Mouse (Mus musculus) limb, embryonic 12.5 days (tissue): ENCODE results near the gene Slc26a10. TPM values are rescaled to one million over a fixed set of nuclear protein-coding genes. Genes with fewer than 3 reads are reported as not detected.
"Not testable (repeated sequence)": the region's sequence is repeated elsewhere in the genome, so short reads cannot be mapped to it uniquely, and the experiment has no call there.

ENCODE experiments used
- ATAC-seq: fragments of 200-750 bp; cut with Nextera tagmentation; 2 replicates; pipeline ENCODE4 v1.8.0; 2017; ENCODE audit warnings: low read depth, moderate TSS enrichment; ENCODE audit not compliant: insufficient number of reproducible peaks, insufficient read depth, low FRiP score, low TSS enrichment
- H3K27ac ChIP-seq: fragments of 300-500 bp; sonication (generic); 2 replicates; pipeline ENCODE4 v1.5.1; 2016; ENCODE audit warnings: mild to moderate bottlenecking, moderate library complexity
- H3K27me3 ChIP-seq: fragments of 300-500 bp; sonication (generic); 2 replicates; pipeline ENCODE4 v1.6.1; 2016; ENCODE audit warnings: mild to moderate bottlenecking, moderate library complexity
- H3K36me3 ChIP-seq: fragments of 300-500 bp; sonication (generic); 2 replicates; pipeline ENCODE4 v1.6.1; 2016; ENCODE audit warnings: mild to moderate bottlenecking, moderate library complexity
- H3K4me1 ChIP-seq: fragments of 300-500 bp; sonication (generic); replicated peaks from 2 replicates; pipeline ENCODE4 v1.6.1; 2016
- H3K4me2 ChIP-seq: fragments of 300-500 bp; sonication (generic); 2 replicates; pipeline ENCODE4 v1.6.1; 2016; ENCODE audit warnings: mild to moderate bottlenecking, moderate library complexity
- H3K4me3 ChIP-seq: fragments of 300-500 bp; sonication (generic); replicated peaks from 2 replicates; pipeline ENCODE4 v1.5.1; 2016; ENCODE audit warnings: mild to moderate bottlenecking
- H3K9ac ChIP-seq: fragments of 300-500 bp; sonication (generic); replicated peaks from 2 replicates; pipeline ENCODE4 v1.6.1; 2016; ENCODE audit warnings: mild to moderate bottlenecking, moderate library complexity
- H3K9me3 ChIP-seq: fragments of 300-500 bp; sonication (generic); 2 replicates; pipeline ENCODE4 v1.6.1; 2016; ENCODE audit warnings: mild to moderate bottlenecking, moderate library complexity
- WGBS: fragments of 180-500 bp; shearing (Covaris S2); methylation state at CpG from one replicate; pipeline ENCODE4 v1.1.7; 2016; 5-methylcytosine and 5-hydroxymethylcytosine counted together
- polyA plus RNA-seq: library from polyadenylated mRNA; unstranded; fragments of >200 nt; fragmentation: Nextera tagmentation; extraction: Ambion mirVana; gene quantifications from 2 replicates; pipeline ENCODE4 v1.2.1, GENCODE M21; 2016

Gene Slc26a10
- polyA plus RNA-seq, 1 experiment from 2014 or later, result 3.4 TPM

- Histone ChIP-seq H3K4me3 (no peak overlapping the region), H3K9me3 (no peaks in the 10 kb centered on the region), H3K36me3 (no peaks in the 10 kb centered on the region), H3K9ac (no peak overlapping the region), H3K4me1 (no peaks in the 10 kb centered on the region), H3K27ac (no peak overlapping the region), H3K27me3 (no peaks in the 10 kb centered on the region), H3K4me2 (no peak overlapping the region)
- 89% methylated on average over 7 of the region's 7 CpGs for WGBS
- no peak for ATAC-seq
Measured at GRCm38 (mm10) chr10:127144536-127144935, 35.9 kb downstream of the Slc26a10 start.

- 81% methylated on average over 8 of the region's 8 CpGs for WGBS
- Histone ChIP-seq H3K4me3 (no peak overlapping the region), H3K4me1 (no peaks in the 10 kb centered on the region), H3K27me3 (no peaks in the 10 kb centered on the region), H3K36me3 (no peaks in the 10 kb centered on the region), H3K9me3 (no peaks in the 10 kb centered on the region), H3K4me2 (no peak overlapping the region), H3K27ac (no peak overlapping the region), H3K9ac (no peak overlapping the region)
- ATAC-seq, result no peak
Measured at GRCm38 (mm10) chr10:127143228-127143627, 37.2 kb downstream of the Slc26a10 start.

- H3K4me2 ChIP-seq, result no peak overlapping the region
- H3K4me3 ChIP-seq, result no peak overlapping the region
- H3K27me3 ChIP-seq, result no peaks in the 10 kb centered on the region
- 75% methylated on average over 8 of the region's 8 CpGs for WGBS
- H3K27ac ChIP-seq, result no peak overlapping the region
- H3K4me1 ChIP-seq, result no peaks in the 10 kb centered on the region
- no peaks in the 10 kb centered on the region for H3K36me3 ChIP-seq
- H3K9ac ChIP-seq, result no peak overlapping the region
- no peak for ATAC-seq
- no peaks in the 10 kb centered on the region for H3K9me3 ChIP-seq
Measured at GRCm38 (mm10) chr10:127141500-127141899, 38.9 kb downstream of the Slc26a10 start.

DNA sequence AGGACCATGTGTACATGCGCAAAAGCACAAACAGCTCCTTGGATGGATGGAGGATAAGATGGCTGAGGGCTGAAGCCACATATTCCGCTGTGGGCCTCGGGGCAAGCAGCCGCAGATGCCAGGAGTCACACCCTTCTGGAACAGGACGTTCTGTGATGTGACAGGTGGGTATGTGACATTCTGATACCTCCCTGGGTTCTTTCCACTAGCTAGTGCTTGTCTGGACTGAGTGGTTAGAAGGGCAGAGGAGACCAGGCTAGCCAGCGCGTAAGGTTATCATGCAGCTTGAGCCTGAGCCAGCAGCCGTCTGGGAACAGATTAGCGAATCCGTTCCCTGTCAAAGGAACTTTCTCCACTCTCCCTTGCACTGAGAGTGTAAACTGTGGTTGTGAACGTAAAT, 39.5 kb downstream of the Slc26a10 start:
- WGBS, result 82% methylated on average over 11 of the region's 11 CpGs
- no peak for ATAC-seq

DNA sequence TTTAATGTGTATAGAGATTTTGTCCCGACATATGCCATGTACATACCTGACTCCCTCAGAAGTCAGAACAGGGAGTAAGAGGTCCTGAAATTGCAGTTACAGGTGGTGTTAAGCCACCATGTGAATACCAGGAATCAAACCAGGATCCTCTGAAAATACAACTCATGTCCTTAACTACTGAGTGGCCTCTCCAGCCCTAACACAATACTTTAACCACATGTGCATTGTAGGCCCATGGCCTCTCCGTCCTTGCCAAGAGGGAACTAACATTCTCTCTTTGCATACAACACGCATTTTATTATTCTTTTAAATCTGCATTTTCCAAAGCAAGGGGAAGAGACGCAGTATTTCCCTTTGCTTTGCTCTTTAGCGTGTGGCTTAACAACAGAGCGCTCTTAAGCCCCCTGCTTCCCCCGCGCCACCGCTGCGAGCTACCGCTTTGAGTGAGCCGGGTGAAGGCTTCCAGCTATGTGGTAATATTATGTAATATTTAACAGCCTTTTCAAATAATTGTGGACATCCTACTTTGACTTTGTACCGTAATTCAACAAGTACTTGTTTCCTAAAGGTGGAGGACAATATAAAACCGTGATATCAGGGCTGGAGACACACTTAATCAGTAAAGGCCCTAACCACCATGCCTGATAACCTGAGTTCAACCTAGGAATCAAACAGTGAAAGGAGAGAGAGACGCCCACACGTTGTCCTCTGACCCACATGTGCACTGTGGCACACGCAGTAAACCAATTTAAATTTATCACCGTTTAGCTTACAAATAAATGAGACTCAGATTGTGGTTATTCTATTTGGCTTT, 41.9 kb downstream of the Slc26a10 start:
- ATAC-seq, result no peak
- Histone ChIP-seq H3K9ac (no peak overlapping the region), H3K4me3 (no peak overlapping the region), H3K36me3 (no peaks in the 10 kb centered on the region), H3K27ac (no peak overlapping the region), H3K4me1 (no peaks in the 10 kb centered on the region), H3K4me2 (no peak overlapping the region), H3K9me3 (no peaks in the 10 kb centered on the region), H3K27me3 (no peaks in the 10 kb centered on the region)
- WGBS, result 90% methylated on average over 18 of the region's 18 CpGs

More for the DNA sequence above, 39.5 kb downstream of the Slc26a10 start:
- H3K9me3 ChIP-seq, result no peaks in the 10 kb centered on the region
- H3K27ac ChIP-seq, result no peak overlapping the region
- no peaks in the 10 kb centered on the region for H3K27me3 ChIP-seq
- H3K4me2 ChIP-seq, result no peak overlapping the region
- H3K4me1 ChIP-seq, result no peaks in the 10 kb centered on the region
- H3K4me3 ChIP-seq, result no peak overlapping the region
- H3K36me3 ChIP-seq, result no peaks in the 10 kb centered on the region
- H3K9ac ChIP-seq, result no peak overlapping the region

GRCm38 (mm10) chr10:127137896-127138295, 42.5 kb downstream of the Slc26a10 start:
- 86% methylated on average over 3 of the region's 3 CpGs for WGBS
- Histone ChIP-seq H3K4me1 (no peaks in the 10 kb centered on the region), H3K4me3 (no peak overlapping the region), H3K9me3 (no peaks in the 10 kb centered on the region), H3K27me3 (no peaks in the 10 kb centered on the region), H3K27ac (no peak overlapping the region), H3K9ac (no peak overlapping the region), H3K36me3 (no peaks in the 10 kb centered on the region), H3K4me2 (no peak overlapping the region)
- no peak for ATAC-seq

DNA sequence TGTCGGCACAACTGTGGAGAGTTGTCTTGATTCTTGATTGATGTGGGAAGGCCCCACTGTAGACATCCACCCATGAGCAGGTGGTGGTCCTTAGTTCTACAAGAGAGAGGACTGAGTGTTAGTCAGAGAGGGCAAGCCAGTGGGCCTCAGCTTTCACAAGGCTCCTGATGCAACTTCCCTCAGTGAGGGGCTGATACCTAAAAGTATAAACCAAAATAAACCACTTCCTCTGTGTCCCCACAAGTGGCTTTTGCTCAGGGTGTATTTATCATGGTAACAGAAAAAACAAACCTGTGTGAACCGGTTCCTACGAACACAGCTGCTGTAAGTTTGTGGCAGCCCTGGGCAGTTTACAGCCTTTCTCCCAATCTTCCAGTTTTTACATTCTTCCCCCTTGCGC, 43.9 kb downstream of the Slc26a10 start:
- Histone ChIP-seq H3K27ac (no peak overlapping the region), H3K27me3 (no peaks in the 10 kb centered on the region), H3K4me1 (no peaks in the 10 kb centered on the region), H3K4me2 (no peak overlapping the region), H3K36me3 (no peaks in the 10 kb centered on the region), H3K9me3 (no peaks in the 10 kb centered on the region), H3K9ac (no peak overlapping the region), H3K4me3 (no peak overlapping the region)
- ATAC-seq, result no peak
- WGBS, result 80% methylated on average over 4 of the region's 4 CpGs

- 46% methylated on average over 8 of the region's 8 CpGs for WGBS
- no peak overlapping the region for H3K4me2 ChIP-seq
- no peaks in the 10 kb centered on the region for H3K27me3 ChIP-seq
- H3K9me3 ChIP-seq, result no peaks in the 10 kb centered on the region
- H3K36me3 ChIP-seq, result no peaks in the 10 kb centered on the region
- H3K4me3 ChIP-seq, result no peak overlapping the region
- no peak overlapping the region for H3K27ac ChIP-seq
- no peak overlapping the region for H3K9ac ChIP-seq
- no peak for ATAC-seq
- H3K4me1 ChIP-seq, result no peaks in the 10 kb centered on the region
Measured at GRCm38 (mm10) chr10:127135118-127135836, 45.2 kb downstream of the Slc26a10 start.

- H3K9ac ChIP-seq, ATAC-seq: not testable (repeated sequence)
- WGBS, result 83% methylated on average over 3 of the region's 3 CpGs
Measured at GRCm38 (mm10) chr10:127134394-127135035, 45.9 kb downstream of the Slc26a10 start.

GRCm38 (mm10) chr10:127132469-127132868, 48.0 kb downstream of the Slc26a10 start:
- Histone ChIP-seq H3K4me3 (no peak overlapping the region), H3K36me3 (no peaks in the 10 kb centered on the region), H3K27me3 (no peaks in the 10 kb centered on the region), H3K9me3 (no peaks in the 10 kb centered on the region), H3K4me2 (no peak overlapping the region), H3K27ac (no peak overlapping the region), H3K9ac (no peak overlapping the region), H3K4me1 (no peaks in the 10 kb centered on the region)
- 63% methylated on average over 5 of the region's 5 CpGs for WGBS
- no peak for ATAC-seq

More at GRCm38 (mm10) chr10:127134394-127135035, 45.9 kb downstream of the Slc26a10 start:
- not testable (repeated sequence) for H3K36me3 ChIP-seq, H3K4me2 ChIP-seq, H3K27ac ChIP-seq, H3K4me1 ChIP-seq, H3K9me3 ChIP-seq, H3K27me3 ChIP-seq, H3K4me3 ChIP-seq

GRCm38 (mm10) chr10:127129431-127129830, 51.0 kb downstream of the Slc26a10 start:
- H3K9ac ChIP-seq, result no peak overlapping the region
- no peaks in the 10 kb centered on the region for H3K4me1 ChIP-seq
- H3K4me3 ChIP-seq, result no peak overlapping the region
- ATAC-seq, result no peak
- H3K36me3 ChIP-seq, result no peaks in the 10 kb centered on the region
- H3K4me2 ChIP-seq, result no peak overlapping the region
- no peaks in the 10 kb centered on the region for H3K9me3 ChIP-seq
- 72% methylated on average over 4 of the region's 4 CpGs for WGBS
- no peak overlapping the region for H3K27ac ChIP-seq
- H3K27me3 ChIP-seq, result no peaks in the 10 kb centered on the region
